Comparison of ENCODE assay signal across 27 mouse cellular contexts in the genomic region with DNA sequence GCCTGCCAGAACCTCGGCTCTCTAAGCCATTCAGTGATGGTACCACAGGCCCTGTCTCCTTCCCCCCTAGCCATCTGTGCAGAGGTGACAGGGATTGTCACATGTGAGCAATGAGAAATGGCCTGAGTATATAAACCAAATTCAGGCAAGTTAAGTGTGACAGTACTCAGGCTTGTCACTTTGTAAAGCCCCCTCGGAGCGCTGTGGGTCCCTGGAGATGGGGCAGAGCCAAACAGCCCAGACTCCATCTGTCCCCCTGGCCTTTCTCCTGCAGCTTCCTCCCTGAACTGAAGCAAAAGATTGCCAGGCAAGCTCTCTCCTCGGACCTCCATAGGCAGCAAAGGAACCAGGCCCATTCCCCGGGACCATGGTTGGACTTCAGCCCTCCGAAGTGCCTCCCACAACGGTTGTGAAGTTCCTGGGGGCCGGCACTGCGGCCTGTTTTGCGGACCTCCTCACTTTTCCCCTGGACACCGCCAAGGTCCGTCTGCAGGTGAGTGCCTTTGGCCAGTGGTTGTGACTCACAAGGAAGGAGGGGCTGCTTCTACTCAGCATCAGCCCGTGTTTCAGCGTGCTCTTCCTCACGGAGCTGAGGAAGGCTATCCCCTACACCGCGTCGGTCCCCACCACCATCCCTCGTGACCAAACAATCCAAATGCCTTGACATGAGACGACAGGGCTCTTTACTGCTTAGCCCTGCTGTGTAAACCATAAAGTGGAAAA. TPM values are rescaled to one million over a fixed set of nuclear protein-coding genes. Genes with fewer than 3 reads are reported as not detected.
A peak's percentile ranks its signal among the peaks of the same experiment; 100 is the strongest.
DNase-seq lines count a peak whose midpoint lies in the region; ATAC-seq and TF ChIP-seq lines count a peak whose summit lies in the region.
"Had no signal": no experiment of that assay in that cellular context is flagged by ENCODE, and none has a peak within 500 bp of the region (broad histone marks: within the 10 kb centered on the region; RNA-seq: fewer than 3 reads in every experiment).

No protein-coding gene starts in this region.

- no peaks in the 10 kb centered on the region for H3K9me3 ChIP-seq in embryonic facial prominence, embryonic 12.5 days
- H3K9me3 ChIP-seq in embryonic facial prominence, embryonic 10.5 days: no peaks in the 10 kb centered on the region
- H3K9me3 ChIP-seq in hindbrain, embryonic 16.5 days (ENCODE audit: control insufficient read depth, low read length): no peaks in the 10 kb centered on the region
- no peaks in the 10 kb centered on the region for H3K9me3 ChIP-seq in hindbrain, embryonic 12.5 days (replicated peaks)
- no peaks in the 10 kb centered on the region for H3K9me3 ChIP-seq in midbrain, postnatal 0 days (ENCODE audit: low read length)
- H3K9me3 ChIP-seq in midbrain, embryonic 14.5 days (ENCODE audit: control insufficient read depth, low read length): no peaks in the 10 kb centered on the region
- H3K9me3 ChIP-seq: embryonic facial prominence, embryonic 15.5 days; G1E; heart, embryonic 15.5 days had no signal

- no peaks in the 10 kb centered on the region for H3K4me1 ChIP-seq in embryonic facial prominence, embryonic 12.5 days
- no peaks in the 10 kb centered on the region for H3K4me1 ChIP-seq in embryonic facial prominence, embryonic 10.5 days
- no peaks in the 10 kb centered on the region for H3K4me1 ChIP-seq in hindbrain, embryonic 16.5 days (ENCODE audit: control insufficient read depth, insufficient read depth, low read depth, low read length)
- no peaks in the 10 kb centered on the region for H3K4me1 ChIP-seq in hindbrain, embryonic 12.5 days
- H3K4me1 ChIP-seq in midbrain, postnatal 0 days (ENCODE audit: insufficient read depth, low read length): no peaks in the 10 kb centered on the region
- H3K4me1 ChIP-seq in midbrain, embryonic 14.5 days (ENCODE audit: control insufficient read depth, insufficient read depth, low read length): no peaks in the 10 kb centered on the region

- ATAC-seq in embryonic facial prominence, embryonic 12.5 days (ENCODE audit: insufficient number of reproducible peaks, insufficient read depth, low FRiP score, low TSS enrichment): no peak
- peak; percentile 24; the same call in 1 of the 2 replicates for ATAC-seq in hindbrain, embryonic 16.5 days
- no peak for ATAC-seq in hindbrain, embryonic 12.5 days (ENCODE audit: low FRiP score)
- no peak for ATAC-seq in midbrain, postnatal 0 days (ENCODE audit: low FRiP score)
- ATAC-seq in midbrain, embryonic 14.5 days (ENCODE audit: low FRiP score, low TSS enrichment): no peak
- ATAC-seq: CD4-positive, CD25-positive, alpha-beta regulatory T cell, adult 4 months; inflammation-experienced regulatory T-cells, adult 6 months; midbrain, embryonic 16.5 days had no signal

- no peak overlapping the region for H3K4me2 ChIP-seq in embryonic facial prominence, embryonic 12.5 days (replicated peaks)
- no peak overlapping the region for H3K4me2 ChIP-seq in hindbrain, embryonic 16.5 days (ENCODE audit: low read length)
- no peak overlapping the region for H3K4me2 ChIP-seq in hindbrain, embryonic 12.5 days (replicated peaks)
- no peak overlapping the region for H3K4me2 ChIP-seq in midbrain, postnatal 0 days (ENCODE audit: low read depth, low read length, poor library complexity, severe bottlenecking)
- no peak overlapping the region for H3K4me2 ChIP-seq in midbrain, embryonic 14.5 days (ENCODE audit: low read length)
- H3K4me2 ChIP-seq: embryonic facial prominence, embryonic 15.5 days; heart, embryonic 15.5 days had no signal

- no peaks in the 10 kb centered on the region for H3K36me3 ChIP-seq in embryonic facial prominence, embryonic 12.5 days
- no peaks in the 10 kb centered on the region for H3K36me3 ChIP-seq in embryonic facial prominence, embryonic 10.5 days (replicated peaks)
- no peaks in the 10 kb centered on the region for H3K36me3 ChIP-seq in hindbrain, embryonic 16.5 days (ENCODE audit: control insufficient read depth, insufficient read depth, low read length)
- H3K36me3 ChIP-seq in hindbrain, embryonic 12.5 days: no peaks in the 10 kb centered on the region
- no peaks in the 10 kb centered on the region for H3K36me3 ChIP-seq in midbrain, postnatal 0 days (ENCODE audit: insufficient read depth, low read length)
- H3K36me3 ChIP-seq in midbrain, embryonic 14.5 days (ENCODE audit: control insufficient read depth, insufficient read depth, low read length): no peaks in the 10 kb centered on the region
- H3K36me3 ChIP-seq: embryonic facial prominence, embryonic 15.5 days; G1E; heart, embryonic 15.5 days had no signal

- no peaks in the 10 kb centered on the region for H3K27me3 ChIP-seq in embryonic facial prominence, embryonic 12.5 days
- H3K27me3 ChIP-seq in embryonic facial prominence, embryonic 10.5 days (replicated peaks; ENCODE audit: low read depth, poor library complexity, severe bottlenecking): 0 out of 2 replicates have a peak, but pooled peaks cover 3% of the 10 kb centered on the region
- no peaks in the 10 kb centered on the region for H3K27me3 ChIP-seq in hindbrain, embryonic 16.5 days (replicated peaks; ENCODE audit: control insufficient read depth, insufficient read depth, low read length)
- H3K27me3 ChIP-seq in hindbrain, embryonic 12.5 days: no peaks in the 10 kb centered on the region
- H3K27me3 ChIP-seq in midbrain, postnatal 0 days (ENCODE audit: insufficient read depth, low read length): no peaks in the 10 kb centered on the region
- no peaks in the 10 kb centered on the region for H3K27me3 ChIP-seq in midbrain, embryonic 14.5 days (ENCODE audit: control insufficient read depth, insufficient read depth, low read length)
- H3K27me3 ChIP-seq: embryonic facial prominence, embryonic 15.5 days had no signal

- H3K4me3 ChIP-seq in embryonic facial prominence, embryonic 12.5 days: no peak overlapping the region
- H3K4me3 ChIP-seq in embryonic facial prominence, embryonic 10.5 days: no peak overlapping the region
- H3K4me3 ChIP-seq in hindbrain, embryonic 16.5 days (ENCODE audit: low read length): no peak overlapping the region
- H3K4me3 ChIP-seq in hindbrain, embryonic 12.5 days: no peak overlapping the region
- no peak overlapping the region for H3K4me3 ChIP-seq in midbrain, postnatal 0 days (ENCODE audit: low read depth, low read length)
- no peak overlapping the region for H3K4me3 ChIP-seq in midbrain, embryonic 14.5 days (replicated peaks; ENCODE audit: low read depth, low read length)
- H3K4me3 ChIP-seq: embryonic facial prominence, embryonic 15.5 days; heart, embryonic 15.5 days had no signal

- no peak overlapping the region for H3K27ac ChIP-seq in embryonic facial prominence, embryonic 12.5 days
- H3K27ac ChIP-seq in embryonic facial prominence, embryonic 10.5 days (replicated peaks): no peak overlapping the region
- H3K27ac ChIP-seq in hindbrain, embryonic 16.5 days (ENCODE audit: low read depth, low read length): no peak overlapping the region
- no peak overlapping the region for H3K27ac ChIP-seq in hindbrain, embryonic 12.5 days
- no peak overlapping the region for H3K27ac ChIP-seq in midbrain, postnatal 0 days (ENCODE audit: low read depth, low read length)
- H3K27ac ChIP-seq in midbrain, embryonic 14.5 days (replicated peaks; ENCODE audit: low read depth, low read length): no peak overlapping the region
- H3K27ac ChIP-seq: embryonic facial prominence, embryonic 15.5 days; heart, embryonic 15.5 days had no signal

- no peak for DNase-seq in embryonic facial prominence, embryonic 10.5 days (ENCODE audit: low spot score)
- peak; percentile 34 for DNase-seq in midbrain, postnatal 0 days (ENCODE audit: low spot score)
- DNase-seq in midbrain, embryonic 14.5 days: no peak
- no peak for DNase-seq in layer of hippocampus, postnatal 10 days (ENCODE audit: low spot score in 2 of 2)
- DNase-seq: adrenal gland, adult 2 months; cerebellum, adult 11 months; cerebellum, postnatal 36 days; embryo, embryonic 11 days; gastrocnemius, postnatal 36 days; heart, postnatal 36 days; kidney, adult 2 months; lung, postnatal 4 days; right cerebral cortex, postnatal 4 days; thymus, postnatal 14 days had no signal

- H3K9ac ChIP-seq in embryonic facial prominence, embryonic 12.5 days: 0 out of 2 replicates have a peak overlapping the region, but pooled peaks have one; percentile 8
- H3K9ac ChIP-seq in hindbrain, embryonic 16.5 days (ENCODE audit: low read depth, low read length): no peak overlapping the region
- H3K9ac ChIP-seq in hindbrain, embryonic 12.5 days: no peak overlapping the region
- H3K9ac ChIP-seq in midbrain, postnatal 0 days (replicated peaks; ENCODE audit: low read length, poor library complexity, severe bottlenecking): no peak overlapping the region
- no peak overlapping the region for H3K9ac ChIP-seq in midbrain, embryonic 14.5 days (replicated peaks; ENCODE audit: low read length)
- H3K9ac ChIP-seq: embryonic facial prominence, embryonic 15.5 days; heart, embryonic 15.5 days had no signal

- 82% methylated on average over 20 of the region's 20 CpGs for WGBS in embryonic facial prominence, embryonic 12.5 days
- 80% methylated on average over 20 of the region's 20 CpGs for WGBS in embryonic facial prominence, embryonic 10.5 days
- 74% methylated on average over 20 of the region's 20 CpGs for WGBS in hindbrain, embryonic 16.5 days
- 81% methylated on average over 20 of the region's 20 CpGs for WGBS in hindbrain, embryonic 12.5 days
- 83% methylated on average over 20 of the region's 20 CpGs for WGBS in midbrain, postnatal 0 days
- WGBS in midbrain, embryonic 14.5 days: 79% methylated on average over 20 of the region's 20 CpGs

- no peak for TF ChIP-seq CTCF in midbrain, postnatal 0 days (IDR thresholded peaks at IDR 0.05)

RNA-seq across cellular contexts. Expression of gene Ucp3, which starts 6.5 kb away (rescaled TPM):
- polyA plus RNA-seq in embryonic facial prominence, embryonic 12.5 days (2016; fragmentation: Nextera tagmentation; extraction: Ambion mirVana): not detected in 2 replicates
- 0.11 TPM in 1 of 2 replicates, not detected in the other for polyA plus RNA-seq in embryonic facial prominence, embryonic 10.5 days (2016; fragmentation: Nextera tagmentation; extraction: Ambion mirVana)
- polyA plus RNA-seq in hindbrain, embryonic 16.5 days (2015; fragmentation: Nextera tagmentation; extraction: Ambion mirVana): 0.06 and 0.15 TPM in 2 replicates
- not detected in 2 replicates for polyA plus RNA-seq in hindbrain, embryonic 12.5 days (2016; fragmentation: Nextera tagmentation; extraction: Ambion mirVana)
- not detected in 2 replicates for total RNA-seq in midbrain, postnatal 0 days (2014; rRNA removed)
- 0.06 and 0.16 TPM in 2 replicates for polyA plus RNA-seq in midbrain, postnatal 0 days (2015; fragmentation: Nextera tagmentation; extraction: Ambion mirVana)
- not detected in 2 replicates for polyA plus RNA-seq in midbrain, embryonic 14.5 days (2014; fragmentation: Nextera tagmentation; extraction: Ambion mirVana)
- total RNA-seq in layer of hippocampus, postnatal 10 days (2021): 1 to 10 TPM in 1 of 2 experiments, under 1 TPM in 1; 0.65 to 1.3 TPM
- total RNA-seq: liver, adult 2 months had no signal
- polyA plus RNA-seq: CD4-positive, CD25-positive, alpha-beta regulatory T cell, adult 4 months; G1E; limb, embryonic 11.5 days; liver, adult 2 months; midbrain, embryonic 16.5 days; neural tube, embryonic 14.5 days; stomach, embryonic 14.5 days had no signal

RNA-seq across cellular contexts. Expression of gene Ucp2, which starts 13.9 kb away (rescaled TPM):
- 130 and 164 TPM in 2 replicates for polyA plus RNA-seq in embryonic facial prominence, embryonic 12.5 days (2016; fragmentation: Nextera tagmentation; extraction: Ambion mirVana)
- polyA plus RNA-seq in embryonic facial prominence, embryonic 10.5 days (2016; fragmentation: Nextera tagmentation; extraction: Ambion mirVana): 101 and 105 TPM in 2 replicates
- polyA plus RNA-seq in hindbrain, embryonic 16.5 days (2015; fragmentation: Nextera tagmentation; extraction: Ambion mirVana): 85.7 and 88.9 TPM in 2 replicates
- polyA plus RNA-seq in hindbrain, embryonic 12.5 days (2016; fragmentation: Nextera tagmentation; extraction: Ambion mirVana): 123 and 130 TPM in 2 replicates
- 93.0 and 118 TPM in 2 replicates for total RNA-seq in midbrain, postnatal 0 days (2014; rRNA removed)
- polyA plus RNA-seq in midbrain, postnatal 0 days (2015; fragmentation: Nextera tagmentation; extraction: Ambion mirVana): 99.5 and 99.9 TPM in 2 replicates
- polyA plus RNA-seq in midbrain, embryonic 14.5 days (2014; fragmentation: Nextera tagmentation; extraction: Ambion mirVana): 47.0 and 55.6 TPM in 2 replicates
- 10 to 100 TPM; 58.2 to 66.6 TPM for total RNA-seq in layer of hippocampus, postnatal 10 days (2021)

RNA-seq across cellular contexts. Expression of gene Dnajb13, which starts 35.5 kb away (rescaled TPM):
- polyA plus RNA-seq in embryonic facial prominence, embryonic 12.5 days (2016; fragmentation: Nextera tagmentation; extraction: Ambion mirVana): 0.14 and 0.19 TPM in 2 replicates
- polyA plus RNA-seq in embryonic facial prominence, embryonic 10.5 days (2016; fragmentation: Nextera tagmentation; extraction: Ambion mirVana): 0.27 and 0.38 TPM in 2 replicates
- 6.8 and 8.6 TPM in 2 replicates for polyA plus RNA-seq in hindbrain, embryonic 16.5 days (2015; fragmentation: Nextera tagmentation; extraction: Ambion mirVana)
- polyA plus RNA-seq in hindbrain, embryonic 12.5 days (2016; fragmentation: Nextera tagmentation; extraction: Ambion mirVana): 5.0 and 8.2 TPM in 2 replicates
- total RNA-seq in midbrain, postnatal 0 days (2014; rRNA removed): 4.1 and 4.3 TPM in 2 replicates
- 2.9 and 3.2 TPM in 2 replicates for polyA plus RNA-seq in midbrain, postnatal 0 days (2015; fragmentation: Nextera tagmentation; extraction: Ambion mirVana)
- 2.0 and 3.7 TPM in 2 replicates for polyA plus RNA-seq in midbrain, embryonic 14.5 days (2014; fragmentation: Nextera tagmentation; extraction: Ambion mirVana)
- total RNA-seq in layer of hippocampus, postnatal 10 days (2021): under 1 TPM; 0.50 to 0.87 TPM
- total RNA-seq: gastrocnemius, postnatal 36 days; heart, postnatal 36 days had no signal
- polyA plus RNA-seq: G1E had no signal

RNA-seq across cellular contexts. Expression of gene Coa4, which starts 57.6 kb away (rescaled TPM):
- 14.9 and 15.7 TPM in 2 replicates for polyA plus RNA-seq in embryonic facial prominence, embryonic 12.5 days (2016; fragmentation: Nextera tagmentation; extraction: Ambion mirVana)
- polyA plus RNA-seq in embryonic facial prominence, embryonic 10.5 days (2016; fragmentation: Nextera tagmentation; extraction: Ambion mirVana): 17.8 and 19.3 TPM in 2 replicates
- polyA plus RNA-seq in hindbrain, embryonic 16.5 days (2015; fragmentation: Nextera tagmentation; extraction: Ambion mirVana): 14.1 and 17.3 TPM in 2 replicates
- 13.4 and 15.6 TPM in 2 replicates for polyA plus RNA-seq in hindbrain, embryonic 12.5 days (2016; fragmentation: Nextera tagmentation; extraction: Ambion mirVana)
- total RNA-seq in midbrain, postnatal 0 days (2014; rRNA removed): 3.9 and 7.5 TPM in 2 replicates
- polyA plus RNA-seq in midbrain, postnatal 0 days (2015; fragmentation: Nextera tagmentation; extraction: Ambion mirVana): 5.7 and 6.5 TPM in 2 replicates
- 16.5 and 16.6 TPM in 2 replicates for polyA plus RNA-seq in midbrain, embryonic 14.5 days (2014; fragmentation: Nextera tagmentation; extraction: Ambion mirVana)
- total RNA-seq in layer of hippocampus, postnatal 10 days (2021): 1 to 10 TPM; 5.9 to 6.9 TPM
